Mouse (Mus musculus): ENCODE results near the gene Csrp3.
A peak's percentile ranks its signal among the peaks of the same experiment; 100 is the strongest.

The Csrp3 gene

GRCm38 (mm10) chr7:48825170-48825569 is 22.7 kb downstream of the Csrp3 start:
- peak; percentile 90 for DNase-seq

- no peak for DNase-seq
Observed at GRCm38 (mm10) chr7:48824671-48825070, 23.2 kb downstream of the Csrp3 start.

- DNase-seq: no peak
Observed at GRCm38 (mm10) chr7:48823621-48824020, 24.2 kb downstream of the Csrp3 start.

- DNase-seq: no peak
Observed at GRCm38 (mm10) chr7:48821654-48822053, 26.2 kb downstream of the Csrp3 start.

- no peak for DNase-seq
Observed at GRCm38 (mm10) chr7:48813594-48813993, 34.2 kb downstream of the Csrp3 start.

- no peak for DNase-seq
Observed at GRCm38 (mm10) chr7:48812358-48812757, 35.5 kb downstream of the Csrp3 start.

- DNase-seq: no peak
Observed at GRCm38 (mm10) chr7:48810652-48811051, 37.2 kb downstream of the Csrp3 start.

- no peak for DNase-seq
Observed at GRCm38 (mm10) chr7:48806587-48806986, 41.2 kb downstream of the Csrp3 start.

GRCm38 (mm10) chr7:48803381-48803780 is 44.5 kb downstream of the Csrp3 start:
- DNase-seq: no peak

- no peak for DNase-seq
Observed at GRCm38 (mm10) chr7:48795130-48795529, 52.7 kb downstream of the Csrp3 start.

- no peak for DNase-seq
Observed at GRCm38 (mm10) chr7:48791412-48791811, 56.4 kb downstream of the Csrp3 start.

GRCm38 (mm10) chr7:48790117-48790516 is 57.7 kb downstream of the Csrp3 start:
- no peak for DNase-seq

GRCm38 (mm10) chr7:48788851-48789572 is 58.8 kb downstream of the Csrp3 start, which contains the start of gene Zdhhc13:
Gene Zdhhc13, plus strand, starts transcription at chr7:48789003.
- peak; percentile 99 for DNase-seq

- DNase-seq: peak; percentile 92
Observed at GRCm38 (mm10) chr7:48788348-48788747, 59.5 kb downstream of the Csrp3 start.

- DNase-seq: no peak
Observed at GRCm38 (mm10) chr7:48784773-48785523, 62.9 kb downstream of the Csrp3 start.

GRCm38 (mm10) chr7:48782432-48782831 is 65.4 kb downstream of the Csrp3 start:
- DNase-seq: no peak
